Mouse (Mus musculus) ES-E14 (cell line): Measurements from ENCODE around the gene Heg1. TPM values are rescaled to one million over a fixed set of nuclear protein-coding genes. Genes with fewer than 3 reads are reported as not detected.

ENCODE experiments used
- DNase-seq: peaks from one replicate; pipeline ENCODE4 v3.0.0-alpha.2; 2013; ENCODE audit warnings: low read depth, low spot score
- H3K27ac ChIP-seq: 2 replicates; pipeline ENCODE4 v1.5.1; 2012; ENCODE audit warnings: low read depth, mild to moderate bottlenecking, low read length, moderate library complexity, mixed read lengths; ENCODE audit not compliant: poor library complexity, insufficient read depth, severe bottlenecking
- H3K36me3 ChIP-seq: 2 replicates; pipeline ENCODE4 v1.6.1; 2012; ENCODE audit warnings: mild to moderate bottlenecking, low read length, moderate library complexity, mixed read lengths; ENCODE audit not compliant: control insufficient read depth, poor library complexity, insufficient read depth, severe bottlenecking
- H3K4me1 ChIP-seq, 2 experiments: fragments of 150-350 bp in 1 of 2; sonication (generic) in 1 of 2; 2 replicates each; pipeline ENCODE4 v1.6.1; 2012; ENCODE audit warnings: low read length in 2 of 2, mild to moderate bottlenecking in 1 of 2, mixed read lengths in 1 of 2; ENCODE audit not compliant: control insufficient read depth in 2 of 2, insufficient read depth in 2 of 2, poor library complexity in 1 of 2
- H3K4me3 ChIP-seq, 2 experiments: fragments of 150-350 bp in 1 of 2; sonication (generic) in 1 of 2; 2 replicates each; pipeline ENCODE4 v1.5.1; 2012; ENCODE audit warnings: low read length in 2 of 2, low read depth in 1 of 2, mild to moderate bottlenecking in 1 of 2, mixed read lengths in 1 of 2; ENCODE audit not compliant: insufficient read depth in 1 of 2, poor library complexity in 1 of 2, severe bottlenecking in 1 of 2
- H3K9ac ChIP-seq: 2 replicates; pipeline ENCODE4 v1.6.1; 2012; ENCODE audit warnings: low read depth, mild to moderate bottlenecking, low read length, mixed read lengths; ENCODE audit not compliant: poor library complexity, insufficient read depth, severe bottlenecking
- H3K9me3 ChIP-seq: fragments of 150-350 bp; sonication (generic); 2 replicates; pipeline ENCODE4 v1.6.1; 2012; ENCODE audit warnings: low read depth, mild to moderate bottlenecking, low read length; ENCODE audit not compliant: control insufficient read depth, insufficient read depth
- CHD2 ChIP-seq: IDR thresholded peaks from 2 replicates; pipeline ENCODE4 v1.6.1; 2014; ENCODE audit warnings: mild to moderate bottlenecking, low read depth, low read length, inconsistent platforms
- HCFC1 ChIP-seq: IDR thresholded peaks from 2 replicates; pipeline ENCODE4 v1.6.1; 2012; ENCODE audit warnings: low read length, inconsistent platforms, borderline replicate concordance; ENCODE audit not compliant: insufficient read depth
- MAFK ChIP-seq: IDR thresholded peaks from 2 replicates; pipeline ENCODE4 v1.6.1; 2014; ENCODE audit warnings: mild to moderate bottlenecking, low read depth, low read length, inconsistent platforms; ENCODE audit not compliant: insufficient read depth
- ZC3H11A ChIP-seq: IDR thresholded peaks from 2 replicates; pipeline ENCODE4 v1.6.1; 2012; ENCODE audit warnings: low read depth, mild to moderate bottlenecking, inconsistent platforms, low read length, borderline replicate concordance
- ZNF384 ChIP-seq: IDR thresholded peaks from 2 replicates; pipeline ENCODE4 v1.6.1; 2012; ENCODE audit warnings: low read depth, low read length, inconsistent platforms
- in situ Hi-C, 2 experiments: fragments of 600-800 bp; cut with MboI; formaldehyde crosslinking; loops; one replicate each; pipeline ENCODE4 v1.15.1; 2025; ENCODE audit warnings: low sequenced_read_pairs in 2 of 2, inconsistent platforms in 1 of 2; ENCODE audit not compliant: unreplicated experiment in 2 of 2
- total RNA-seq: library from RNA; depleted of rRNA; stranded (reverse); fragments of 300-350 nt; gene quantifications from 2 replicates; pipeline ENCODE4 v1.2.3, GENCODE M21; 2012

Heg1 gene
- total RNA-seq, 1 experiment: 8.7 TPM

- TF ChIP-seq CHD2: no peak
- no peak for TF ChIP-seq ZNF384
- no peak for TF ChIP-seq HCFC1
- no peak for TF ChIP-seq MAFK
- TF ChIP-seq ZC3H11A: no peak
- DNase-seq: no peak
- H3K9me3 ChIP-seq: no peaks in the 10 kb centered on the region
- in situ Hi-C loops: no loop called here
- peaks cover 4 to 6% of the 10 kb centered on the region in 2 experiments; a peak in 2 of 4 replicates for H3K4me1 ChIP-seq
- H3K4me3 ChIP-seq: no peak overlapping the region
- no peak overlapping the region for H3K9ac ChIP-seq
- no peaks in the 10 kb centered on the region for H3K36me3 ChIP-seq
- H3K27ac ChIP-seq: no peak overlapping the region
Observed at GRCm38 (mm10) chr16:33662841-33663240, 21.3 kb upstream of the Heg1 start.

DNA sequence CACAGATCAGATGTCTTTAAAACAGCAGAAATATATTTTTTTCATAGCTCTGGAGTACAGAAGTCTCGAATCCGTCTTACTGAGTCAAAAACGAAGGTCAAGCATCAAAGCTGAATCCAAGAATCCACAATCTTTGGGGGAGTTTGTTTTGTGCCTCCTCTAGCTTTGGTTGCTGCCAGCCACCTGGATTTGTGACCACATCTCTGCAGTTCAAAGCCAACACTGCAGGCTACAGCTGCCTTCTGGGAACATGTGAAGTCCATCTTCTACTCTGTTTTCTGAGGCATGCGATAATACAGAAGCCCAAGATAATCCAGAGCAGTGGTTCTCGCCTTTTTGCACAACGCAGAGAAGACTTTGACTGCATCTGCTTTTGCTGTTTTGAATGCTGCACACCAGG is 17.9 kb upstream of the Heg1 start:
- DNase-seq: no peak
- Histone ChIP-seq H3K36me3 (no peaks in the 10 kb centered on the region), H3K27ac (no peak overlapping the region), H3K4me3 (no peak overlapping the region), H3K4me1 (no peaks in the 10 kb centered on the region), H3K9ac (no peak overlapping the region), H3K9me3 (no peaks in the 10 kb centered on the region)
- no peak for TF ChIP-seq ZNF384
- TF ChIP-seq HCFC1: no peak
- TF ChIP-seq MAFK: no peak
- no peak for TF ChIP-seq ZC3H11A
- no peak for TF ChIP-seq CHD2
- in situ Hi-C loops: no loop called here

DNA sequence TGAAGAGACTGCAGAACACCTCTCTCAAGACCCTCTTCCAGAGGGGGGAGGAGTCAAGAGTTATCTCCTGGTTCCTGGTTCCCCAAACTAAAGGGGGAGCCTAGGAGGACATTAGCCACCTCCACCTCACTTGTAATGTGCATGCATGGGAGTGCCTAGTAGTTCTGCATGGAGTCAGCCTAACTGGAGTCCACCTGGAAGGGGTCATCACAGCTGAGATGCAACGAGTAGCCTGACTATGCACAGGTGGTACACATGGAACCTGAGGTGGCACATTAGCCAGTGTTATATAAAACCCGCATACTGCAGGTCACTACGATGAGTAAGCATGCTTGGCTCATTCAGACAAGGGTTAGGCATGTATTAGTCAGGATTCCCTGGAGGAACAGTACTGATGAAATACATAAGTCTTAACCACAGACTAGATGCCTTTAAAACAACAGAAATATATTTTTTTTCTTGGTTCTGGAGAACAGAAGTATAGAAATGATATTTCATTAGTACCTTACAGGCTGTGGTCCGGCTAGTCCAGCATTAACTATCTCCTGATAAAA is 17.1 kb upstream of the Heg1 start:
- in situ Hi-C loops: no loop called here
- no peak for DNase-seq

GRCm38 (mm10) chr16:33668448-33668847 is 15.7 kb upstream of the Heg1 start:
- no peaks in the 10 kb centered on the region for H3K4me1 ChIP-seq
- H3K27ac ChIP-seq: no peak overlapping the region
- H3K9me3 ChIP-seq: no peaks in the 10 kb centered on the region
- no peak for TF ChIP-seq HCFC1
- no peak for TF ChIP-seq MAFK
- TF ChIP-seq ZNF384: no peak
- no peak for TF ChIP-seq ZC3H11A
- TF ChIP-seq CHD2: no peak
- in situ Hi-C loops: no loop called here
- H3K4me3 ChIP-seq: no peak overlapping the region
- no peaks in the 10 kb centered on the region for H3K36me3 ChIP-seq
- no peak for DNase-seq
- no peak overlapping the region for H3K9ac ChIP-seq

More for the DNA sequence above, 17.1 kb upstream of the Heg1 start:
- H3K9ac ChIP-seq: no peak overlapping the region
- H3K4me1 ChIP-seq: no peaks in the 10 kb centered on the region
- H3K4me3 ChIP-seq: no peak overlapping the region
- no peak overlapping the region for H3K27ac ChIP-seq
- no peaks in the 10 kb centered on the region for H3K36me3 ChIP-seq
- no peak for TF ChIP-seq ZNF384
- TF ChIP-seq HCFC1: no peak
- TF ChIP-seq ZC3H11A: no peak
- no peak for TF ChIP-seq MAFK
- no peak for TF ChIP-seq CHD2
- no peaks in the 10 kb centered on the region for H3K9me3 ChIP-seq

DNA sequence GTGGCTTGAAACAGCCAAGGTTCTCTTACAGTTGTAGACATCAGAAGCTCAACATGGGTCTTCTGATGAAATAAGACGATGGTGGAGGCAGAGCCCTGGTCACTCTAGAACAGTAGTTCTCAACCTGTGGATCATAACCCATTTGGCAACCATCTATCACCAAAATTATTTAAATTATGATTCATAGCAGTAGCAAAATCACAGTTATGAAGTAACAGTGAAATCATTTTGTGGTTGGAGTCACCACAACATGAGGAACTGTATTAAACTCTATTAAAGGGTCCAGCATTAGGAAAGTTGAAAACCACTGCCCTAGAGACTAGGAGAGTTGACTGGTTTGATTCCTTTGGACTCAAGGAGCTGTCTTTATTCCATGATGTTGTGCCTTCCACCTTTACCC is 15.1 kb upstream of the Heg1 start:
- Histone ChIP-seq H3K4me1 (no peaks in the 10 kb centered on the region), H3K9me3 (no peaks in the 10 kb centered on the region), H3K36me3 (no peaks in the 10 kb centered on the region), H3K27ac (no peak overlapping the region), H3K9ac (no peak overlapping the region), H3K4me3 (no peak overlapping the region)
- in situ Hi-C loops: no loop called here
- no peak for DNase-seq
- no peak for TF ChIP-seq ZC3H11A
- no peak for TF ChIP-seq MAFK
- TF ChIP-seq ZNF384: no peak
- TF ChIP-seq CHD2: no peak
- TF ChIP-seq HCFC1: no peak
